30 mouse cellular contexts compared by ENCODE assay signal in genomic region chr2:30281651-30282050, GRCm38 (mm10). TPM values are rescaled to one million over a fixed set of nuclear protein-coding genes. Genes with fewer than 3 reads are reported as not detected.
"Had no signal": no experiment of that assay in that cellular context is flagged by ENCODE, and none has a peak within 500 bp of the region (broad histone marks: within the 10 kb centered on the region; RNA-seq: fewer than 3 reads in every experiment).

No protein-coding gene starts in this region.

- H3K4me3 ChIP-seq: kidney, embryonic 15.5 days; left cerebral cortex, adult 2 months; liver, embryonic 13.5 days; midbrain, embryonic 12.5 days; midbrain, embryonic 15.5 days; stomach, embryonic 15.5 days had no signal

- ATAC-seq: midbrain, embryonic 15.5 days had no signal

- DNase-seq: kidney, adult 8-10 months; kidney, postnatal 10 days; kidney, postnatal 36 days; layer of hippocampus, postnatal 36 days; liver, embryonic 13.5 days; lung, adult 2 months; lung, postnatal 14 days; lung, postnatal 4 days; right cerebral cortex, postnatal 25 days; spleen, adult 18-20 months; thymus, adult 2 months; thymus, postnatal 14 days; thymus, postnatal 4 days had no signal

- H3K27ac ChIP-seq: kidney, embryonic 15.5 days; left cerebral cortex, adult 2 months; liver, embryonic 13.5 days; midbrain, embryonic 12.5 days; midbrain, embryonic 15.5 days; stomach, embryonic 15.5 days had no signal

RNA-seq across cellular contexts. Expression of gene Gm28038, which starts 0.8 kb away (rescaled TPM):
- total RNA-seq: layer of hippocampus, adult 8-10 months; layer of hippocampus, postnatal 10 days; layer of hippocampus, postnatal 36 days; left cerebral cortex, adult 2 months; left cerebral cortex, postnatal 10 days; left cerebral cortex, postnatal 36 days; liver, adult 2 months; monocyte, adult 5-6 weeks had no signal
- polyA plus RNA-seq: kidney, embryonic 15.5 days; limb, embryonic 11.5 days; limb, embryonic 14.5 days; liver, adult 2 months; liver, embryonic 13.5 days; liver, embryonic 16.5 days; lung, adult 2 months; lung, embryonic 16.5 days; midbrain, embryonic 12.5 days; midbrain, embryonic 15.5 days; neural tube, embryonic 11.5 days; neural tube, embryonic 14.5 days; stomach, embryonic 15.5 days; thymus, adult 2 months had no signal

RNA-seq across cellular contexts. Expression of gene Gm28035, which starts 41.3 kb away (rescaled TPM):
- total RNA-seq: monocyte, adult 5-6 weeks had no signal
